Mouse (Mus musculus): ENCODE data around the gene Taok3. TPM values are rescaled to one million over a fixed set of nuclear protein-coding genes. Genes with fewer than 3 reads are reported as not detected.

Taok3 gene
- polyA plus RNA-seq, 1 experiment from 2014 or later: 16.1 TPM

DNA sequence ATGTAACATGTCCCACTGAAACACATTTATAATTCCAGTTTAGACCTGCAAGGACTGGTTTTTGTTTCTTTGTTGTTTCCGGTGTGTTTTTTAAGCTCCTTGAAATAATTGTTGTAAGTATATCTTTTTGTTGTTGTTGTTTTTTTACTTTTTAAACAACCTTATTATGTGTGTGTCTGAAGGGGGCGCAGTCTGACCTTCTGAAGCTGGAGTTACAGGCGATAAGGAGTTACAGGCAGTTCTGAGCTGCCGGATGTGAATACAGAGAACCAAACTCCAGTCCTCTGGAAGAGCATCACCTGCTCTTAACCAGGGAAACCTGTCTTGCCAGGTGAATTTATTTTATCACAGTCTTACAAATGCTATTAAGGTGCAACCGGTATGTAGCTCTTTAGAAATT, 185.8 kb downstream of the Taok3 start:
- TF ChIP-seq CTCF (IDR thresholded peaks at IDR 0.05; ENCODE audit: low read depth): no peak
- H3K4me3 ChIP-seq (replicated peaks; ENCODE audit: low read depth, low read length): no peak overlapping the region
- no peak overlapping the region for H3K27ac ChIP-seq
- WGBS: 82% methylated on average over 5 of the region's 5 CpGs
- ATAC-seq (replicated peaks; ENCODE audit: low FRiP score, low read depth): no peak
- no peak overlapping the region for H3K9ac ChIP-seq (ENCODE audit: low read depth, low read length)
- DNase-seq (ENCODE audit: low spot score): no peak
- H3K4me2 ChIP-seq (ENCODE audit: low read length): no peak overlapping the region
- no peaks in the 10 kb centered on the region for H3K4me1 ChIP-seq (replicated peaks; ENCODE audit: insufficient read depth, low read length)
- no peaks in the 10 kb centered on the region for H3K36me3 ChIP-seq (ENCODE audit: insufficient read depth, low read length)
- no peaks in the 10 kb centered on the region for H3K27me3 ChIP-seq (ENCODE audit: insufficient read depth, low read length)
- no peaks in the 10 kb centered on the region for H3K9me3 ChIP-seq (replicated peaks; ENCODE audit: low read length)

DNA sequence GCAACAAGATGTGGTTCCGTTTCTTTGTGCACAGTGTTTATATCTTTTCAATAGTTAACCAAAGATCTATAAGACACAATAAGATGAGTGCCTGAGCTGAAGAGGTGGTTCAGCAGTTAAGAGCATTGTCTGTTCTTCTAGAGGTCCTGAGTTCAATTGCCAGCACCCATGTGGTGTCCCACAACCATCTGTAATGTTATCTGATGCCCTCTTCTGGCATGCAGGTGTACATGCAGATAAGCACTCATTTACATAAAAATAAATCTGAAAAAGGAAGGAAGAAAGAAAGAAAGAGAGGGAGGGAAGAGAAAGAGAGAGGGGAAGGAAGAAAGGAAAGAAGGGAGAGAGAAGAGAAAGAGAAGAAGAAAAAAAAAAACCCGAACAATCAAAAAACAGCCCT, 186.9 kb downstream of the Taok3 start:
- H3K4me1 ChIP-seq (replicated peaks; ENCODE audit: insufficient read depth, low read length): no peaks in the 10 kb centered on the region
- ATAC-seq (replicated peaks; ENCODE audit: low FRiP score, low read depth) (no peak), DNase-seq (ENCODE audit: low spot score) (no peak)
- no peak overlapping the region for H3K4me3 ChIP-seq (replicated peaks; ENCODE audit: low read depth, low read length)
- TF ChIP-seq CTCF (IDR thresholded peaks at IDR 0.05; ENCODE audit: low read depth): no peak
- H3K9ac ChIP-seq (ENCODE audit: low read depth, low read length): no peak overlapping the region
- H3K36me3 ChIP-seq (ENCODE audit: insufficient read depth, low read length): no peaks in the 10 kb centered on the region
- no peaks in the 10 kb centered on the region for H3K9me3 ChIP-seq (replicated peaks; ENCODE audit: low read length)
- no peak overlapping the region for H3K4me2 ChIP-seq (ENCODE audit: low read length)
- H3K27me3 ChIP-seq (ENCODE audit: insufficient read depth, low read length): no peaks in the 10 kb centered on the region
- WGBS: 95% methylated on average over 2 of the region's 2 CpGs
- H3K27ac ChIP-seq: no peak overlapping the region

DNA sequence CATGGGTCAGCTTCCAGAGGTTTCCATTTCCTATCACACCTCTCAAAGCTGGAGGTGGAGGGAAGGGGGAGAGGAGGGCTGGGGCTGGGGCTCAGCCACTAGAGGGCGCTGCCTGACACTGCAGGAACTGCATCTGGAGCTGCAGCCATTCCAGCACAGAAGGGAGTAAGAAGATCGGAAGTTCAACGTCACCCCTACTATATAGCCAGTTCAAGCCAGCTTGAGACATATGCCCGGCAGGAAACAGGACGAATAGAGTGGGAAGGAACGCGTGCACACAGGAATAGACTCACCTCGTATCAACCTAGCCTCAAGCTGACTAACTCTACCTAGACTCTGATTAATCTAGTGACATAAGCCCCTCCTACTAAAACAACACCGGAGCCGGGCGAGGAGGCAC, 187.8 kb downstream of the Taok3 start:
- no peak overlapping the region for H3K4me2 ChIP-seq (ENCODE audit: low read length)
- 26% methylated on average over 11 of the region's 11 CpGs for WGBS
- ATAC-seq (replicated peaks; ENCODE audit: low FRiP score, low read depth): no peak

DNA sequence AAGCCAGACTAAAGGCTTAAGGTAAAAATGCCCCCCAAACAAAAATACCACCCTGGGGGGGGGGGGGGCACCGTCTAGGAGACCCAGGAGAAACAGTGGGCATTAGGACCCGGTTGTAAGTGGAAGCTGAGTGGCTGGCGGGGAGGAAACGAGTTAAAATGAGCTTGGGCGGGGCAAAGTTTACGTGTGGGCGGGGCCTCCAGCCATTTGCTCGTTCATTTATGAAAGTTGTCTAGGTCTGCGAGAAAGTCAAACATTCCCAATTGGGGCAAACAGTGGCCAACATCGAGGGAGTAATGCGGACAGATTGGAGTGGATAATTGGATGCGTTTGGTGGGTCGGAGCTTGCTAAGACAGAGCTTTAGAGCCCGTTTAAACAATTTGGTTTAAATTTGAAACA, 193.5 kb downstream of the Taok3 start:
- Histone ChIP-seq H3K4me2 (ENCODE audit: low read length) (peak overlapping the region; percentile 49), H3K9ac (ENCODE audit: low read depth, low read length) (no peak overlapping the region), H3K36me3 (ENCODE audit: insufficient read depth, low read length) (no peaks in the 10 kb centered on the region), H3K4me1 (replicated peaks; ENCODE audit: insufficient read depth, low read length) (no peaks in the 10 kb centered on the region; the same call in 1 of the 2 replicates), H3K9me3 (replicated peaks; ENCODE audit: low read length) (no peaks in the 10 kb centered on the region), H3K4me3 (replicated peaks; ENCODE audit: low read depth, low read length) (peak overlapping the region; percentile 18; the same call in 1 of the 2 replicates), H3K27ac (no peak overlapping the region), H3K27me3 (ENCODE audit: insufficient read depth, low read length) (no peaks in the 10 kb centered on the region)
- TF ChIP-seq CTCF (IDR thresholded peaks at IDR 0.05; ENCODE audit: low read depth): no peak
- ATAC-seq (replicated peaks; ENCODE audit: low FRiP score, low read depth): no peak
- peak; percentile 77 for DNase-seq (ENCODE audit: low spot score)
- WGBS: 22% methylated on average over 14 of the region's 14 CpGs

More for the DNA sequence above, 187.8 kb downstream of the Taok3 start:
- no peaks in the 10 kb centered on the region for H3K36me3 ChIP-seq (ENCODE audit: insufficient read depth, low read length)
- no peak overlapping the region for H3K9ac ChIP-seq (ENCODE audit: low read depth, low read length)
- H3K9me3 ChIP-seq (replicated peaks; ENCODE audit: low read length): no peaks in the 10 kb centered on the region
- H3K27me3 ChIP-seq (ENCODE audit: insufficient read depth, low read length): no peaks in the 10 kb centered on the region
- no peak overlapping the region for H3K4me3 ChIP-seq (replicated peaks; ENCODE audit: low read depth, low read length)
- peak; percentile 82 for TF ChIP-seq CTCF (IDR thresholded peaks at IDR 0.05; ENCODE audit: low read depth)
- H3K27ac ChIP-seq: no peak overlapping the region
- peak; percentile 71 for DNase-seq (ENCODE audit: low spot score)
- no peaks in the 10 kb centered on the region for H3K4me1 ChIP-seq (replicated peaks; ENCODE audit: insufficient read depth, low read length)

DNA sequence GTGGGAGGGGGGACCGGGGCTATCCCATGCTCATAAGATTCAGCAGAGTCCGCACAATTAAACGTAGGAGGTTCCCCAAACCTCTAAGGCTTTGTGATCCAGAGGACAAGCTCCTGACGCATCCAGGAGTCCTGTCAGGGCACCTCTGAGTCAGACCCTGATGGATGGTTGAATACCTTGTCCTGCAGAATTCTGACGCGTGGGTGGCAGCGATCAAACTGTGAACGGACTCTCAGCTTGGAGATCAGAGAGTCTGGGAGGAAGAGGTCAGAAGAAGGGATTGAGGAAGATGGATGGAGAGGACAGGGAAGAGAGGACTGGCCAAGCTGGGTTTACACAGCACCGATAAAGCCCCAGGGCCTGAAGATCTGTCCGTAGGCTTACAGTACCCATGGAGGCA, 194.0 kb downstream of the Taok3 start:
- Histone ChIP-seq H3K36me3 (ENCODE audit: insufficient read depth, low read length) (no peaks in the 10 kb centered on the region), H3K4me2 (ENCODE audit: low read length) (peak overlapping the region; percentile 49), H3K27ac (no peak overlapping the region), H3K4me3 (replicated peaks; ENCODE audit: low read depth, low read length) (no peak overlapping the region), H3K4me1 (replicated peaks; ENCODE audit: insufficient read depth, low read length) (no peaks in the 10 kb centered on the region; the same call in 1 of the 2 replicates), H3K27me3 (ENCODE audit: insufficient read depth, low read length) (no peaks in the 10 kb centered on the region), H3K9ac (ENCODE audit: low read depth, low read length) (no peak overlapping the region), H3K9me3 (replicated peaks; ENCODE audit: low read length) (no peaks in the 10 kb centered on the region)
- DNase-seq (ENCODE audit: low spot score) (no peak), ATAC-seq (replicated peaks; ENCODE audit: low FRiP score, low read depth) (no peak)
- no peak for TF ChIP-seq CTCF (IDR thresholded peaks at IDR 0.05; ENCODE audit: low read depth)
- 32% methylated on average over 10 of the region's 10 CpGs for WGBS

DNA sequence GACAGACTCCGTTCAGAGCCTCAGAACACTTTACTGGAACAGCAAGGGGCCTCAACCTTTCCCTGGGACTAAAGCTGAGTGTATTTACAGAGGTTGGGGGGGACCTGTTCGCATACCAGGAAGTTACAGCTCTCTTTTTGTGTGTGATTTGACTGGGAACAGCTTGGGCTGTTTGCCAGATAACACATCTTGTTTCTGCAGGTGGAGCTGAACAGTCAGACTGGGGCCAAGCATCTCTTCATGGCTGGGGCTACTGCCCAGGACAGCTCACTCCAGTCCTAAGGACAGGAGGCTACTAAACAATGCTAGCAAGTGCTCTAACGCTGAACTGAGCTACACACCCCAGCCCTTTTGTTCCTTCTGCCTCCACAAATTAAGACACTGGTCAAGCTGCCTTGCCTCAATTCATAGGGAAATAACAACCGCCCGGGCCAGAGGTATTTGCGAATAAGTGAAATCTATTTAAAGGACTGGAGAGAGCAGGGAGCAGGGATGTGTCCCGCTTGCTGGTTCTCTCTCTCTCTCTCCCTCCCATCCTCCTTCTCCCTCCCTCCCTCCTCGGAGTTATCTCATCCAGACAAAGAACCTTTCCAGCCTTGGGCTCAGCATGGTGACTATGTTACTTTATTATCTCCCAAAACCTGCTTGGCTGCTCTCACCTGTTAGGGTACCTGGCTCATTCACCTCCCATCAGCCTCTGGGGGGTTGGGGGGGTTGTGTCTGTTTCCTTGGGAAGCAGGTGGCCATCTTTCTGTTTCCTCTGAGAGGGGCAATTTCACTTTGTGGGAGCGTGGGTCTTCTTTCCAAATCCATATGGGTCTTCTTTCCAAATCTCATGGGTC, 194.9 kb downstream of the Taok3 start:
- Histone ChIP-seq H3K4me1 (replicated peaks; ENCODE audit: insufficient read depth, low read length) (no peaks in the 10 kb centered on the region; the same call in 1 of the 2 replicates), H3K27ac (no peak overlapping the region), H3K4me2 (ENCODE audit: low read length) (no peak overlapping the region), H3K4me3 (replicated peaks; ENCODE audit: low read depth, low read length) (no peak overlapping the region), H3K9ac (ENCODE audit: low read depth, low read length) (0 out of 2 replicates have a peak overlapping the region, but pooled peaks have one; percentile 27), H3K27me3 (ENCODE audit: insufficient read depth, low read length) (no peaks in the 10 kb centered on the region), H3K9me3 (replicated peaks; ENCODE audit: low read length) (no peaks in the 10 kb centered on the region), H3K36me3 (ENCODE audit: insufficient read depth, low read length) (no peaks in the 10 kb centered on the region)
- 27% methylated on average over 9 of the region's 9 CpGs for WGBS
- DNase-seq (ENCODE audit: low spot score): peak; percentile 16
- ATAC-seq (replicated peaks; ENCODE audit: low FRiP score, low read depth): no peak
- no peak for TF ChIP-seq CTCF (IDR thresholded peaks at IDR 0.05; ENCODE audit: low read depth)

Data from kidney, postnatal 0 days (tissue).